Mouse (Mus musculus): ENCODE data around the gene Atp13a4.

Gene Atp13a4

DNA sequence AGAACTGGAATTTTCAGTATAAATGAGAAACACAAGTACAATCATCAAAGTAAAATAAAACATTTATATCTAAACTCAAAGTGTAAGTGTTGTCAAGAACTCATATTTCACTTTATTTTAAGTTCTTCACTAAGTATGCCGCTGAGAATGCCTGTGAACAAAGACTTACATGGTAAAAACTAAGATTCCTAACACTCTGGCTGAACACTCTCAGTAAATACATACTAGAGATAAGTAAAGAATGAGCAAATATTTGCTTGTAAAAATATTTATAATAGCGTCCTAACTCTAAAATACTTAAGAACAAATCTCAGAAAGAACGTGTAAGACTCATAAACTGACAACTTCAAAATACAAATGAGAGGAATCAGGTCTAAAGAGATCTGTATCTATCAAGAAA, 80.9 kb downstream of the Atp13a4 start:
- DNase-seq (ENCODE audit: low spot score in 2 of 2) = no peak

DNA sequence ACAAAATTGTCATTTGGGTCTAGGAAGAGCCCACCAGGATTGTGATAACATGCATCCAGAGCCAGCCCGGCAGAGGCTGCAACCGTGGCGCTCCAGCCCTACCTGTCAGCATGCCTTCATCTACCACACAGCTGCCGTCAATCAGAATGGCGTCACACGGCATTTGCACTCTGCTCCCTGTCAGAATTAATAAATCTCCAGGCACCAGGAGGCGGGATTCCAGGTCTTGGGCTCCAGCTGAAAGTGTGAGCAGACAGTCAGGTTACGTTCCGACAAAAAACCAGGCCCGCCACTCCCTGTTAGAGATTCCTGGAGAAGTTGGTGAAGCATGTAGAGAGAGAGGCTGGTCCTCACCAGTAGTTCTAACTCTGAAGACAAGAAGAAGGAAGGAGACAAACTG, 85.3 kb downstream of the Atp13a4 start:
- DNase-seq (ENCODE audit: low spot score in 2 of 2) = no peak

DNA sequence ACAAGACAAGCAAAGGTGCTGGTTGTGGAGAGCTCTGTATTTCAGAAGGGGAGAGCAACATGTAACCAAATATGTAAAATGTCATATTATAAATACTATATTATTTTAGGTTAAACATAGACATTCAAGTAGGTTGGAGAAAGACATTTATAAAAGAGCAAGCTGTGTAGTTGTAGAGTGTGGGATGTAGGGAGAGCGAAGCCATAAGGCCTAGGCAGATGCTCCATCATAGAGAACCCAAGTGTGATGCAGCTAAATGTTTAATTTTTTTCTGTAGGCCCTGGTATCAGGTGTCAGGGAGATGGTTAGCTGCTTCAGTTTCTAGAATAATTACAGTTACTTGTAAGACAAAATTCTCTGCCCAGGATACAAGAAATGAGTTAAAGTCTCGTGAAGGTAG, 87.8 kb downstream of the Atp13a4 start:
- no peak for DNase-seq (ENCODE audit: low spot score in 2 of 2)

DNA sequence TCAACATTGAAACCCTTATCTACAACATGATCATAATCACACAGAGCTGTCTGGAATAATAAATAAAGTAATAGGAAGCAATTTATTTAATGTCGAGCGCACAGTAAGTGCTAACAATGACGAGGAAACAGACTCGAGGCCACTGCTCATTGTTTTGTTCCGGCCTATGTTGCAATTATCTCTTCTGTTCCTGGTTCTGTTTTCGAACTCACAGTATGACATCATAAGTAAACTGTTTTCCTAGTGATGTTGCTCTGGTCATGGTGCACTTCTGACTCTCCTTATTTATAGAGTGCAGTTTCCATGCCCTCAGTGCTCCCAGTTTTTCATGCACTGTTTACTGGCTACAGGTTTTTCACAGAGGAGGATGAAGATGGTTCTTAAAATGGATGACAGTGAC, 91.4 kb downstream of the Atp13a4 start:
- DNase-seq (ENCODE audit: low spot score in 2 of 2) = no peak

DNA sequence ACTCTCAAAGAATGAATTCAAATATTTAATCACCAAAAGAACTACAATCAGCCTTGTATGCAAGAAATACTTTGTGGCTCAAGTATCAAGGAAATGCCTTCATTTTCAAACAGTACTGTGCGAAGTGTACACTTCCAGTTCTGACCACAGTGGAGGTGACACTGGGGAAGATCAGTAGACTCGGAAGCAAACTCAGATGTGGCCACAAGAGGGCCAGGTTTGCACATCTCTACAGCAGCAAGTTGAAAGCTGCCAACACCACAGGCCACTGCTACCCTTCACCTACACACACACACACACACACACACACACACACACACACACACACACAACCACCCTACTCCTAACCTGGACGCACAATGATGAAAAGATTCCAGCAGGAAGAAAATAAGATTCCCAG, 93.0 kb downstream of the Atp13a4 start:
- DNase-seq (ENCODE audit: low spot score in 2 of 2) = peak; percentile 29 to 40

DNA sequence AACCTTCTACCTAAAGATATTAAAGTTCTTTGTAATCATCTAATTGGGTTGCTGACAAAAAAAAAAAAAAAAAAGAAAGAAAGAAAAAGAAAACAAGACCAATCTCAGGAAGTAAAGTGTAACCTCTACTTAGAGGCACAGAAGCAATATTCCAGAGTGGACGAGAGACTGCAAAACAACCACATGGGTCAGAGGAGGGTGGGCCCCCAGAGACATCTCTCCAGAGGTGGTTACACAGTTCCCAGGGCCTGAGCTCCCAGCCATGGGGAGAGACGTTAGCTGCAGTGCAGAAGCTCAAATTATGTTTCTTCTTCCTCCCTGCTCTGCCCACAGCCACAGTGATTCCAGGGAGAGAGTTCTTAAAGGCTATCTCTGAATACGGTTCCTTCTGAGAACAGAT, 102.5 kb downstream of the Atp13a4 start:
- no peak for DNase-seq (ENCODE audit: low spot score in 2 of 2)

DNA sequence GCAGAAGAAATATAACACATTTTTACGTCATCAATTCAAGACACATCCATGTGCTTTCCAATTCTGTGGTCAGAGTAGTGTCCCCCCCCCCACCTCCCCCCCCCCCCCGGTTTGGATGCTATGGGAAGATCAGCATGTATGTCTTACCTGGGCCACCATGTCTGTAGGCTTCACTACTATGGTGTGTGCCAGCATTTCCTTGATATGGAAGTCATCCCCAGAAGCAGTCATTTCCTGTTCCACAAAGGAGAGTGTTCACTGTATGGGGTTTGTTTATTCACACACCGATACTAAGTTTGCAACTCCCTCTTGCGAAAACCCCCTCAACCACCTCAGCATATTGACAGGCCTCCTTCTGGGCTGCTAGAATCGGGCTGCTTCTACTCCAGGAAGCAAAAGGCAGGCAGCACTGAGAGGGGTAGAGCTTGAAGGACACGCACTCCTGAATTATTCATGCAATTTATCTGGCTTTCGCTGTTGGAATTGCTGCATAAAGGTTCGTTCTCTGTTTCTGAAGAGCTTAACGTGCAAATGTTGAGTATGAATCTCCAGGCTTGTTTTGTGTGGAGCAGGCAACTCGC, 103.2 kb downstream of the Atp13a4 start:
- no peak for DNase-seq (ENCODE audit: low spot score in 2 of 2)

DNA sequence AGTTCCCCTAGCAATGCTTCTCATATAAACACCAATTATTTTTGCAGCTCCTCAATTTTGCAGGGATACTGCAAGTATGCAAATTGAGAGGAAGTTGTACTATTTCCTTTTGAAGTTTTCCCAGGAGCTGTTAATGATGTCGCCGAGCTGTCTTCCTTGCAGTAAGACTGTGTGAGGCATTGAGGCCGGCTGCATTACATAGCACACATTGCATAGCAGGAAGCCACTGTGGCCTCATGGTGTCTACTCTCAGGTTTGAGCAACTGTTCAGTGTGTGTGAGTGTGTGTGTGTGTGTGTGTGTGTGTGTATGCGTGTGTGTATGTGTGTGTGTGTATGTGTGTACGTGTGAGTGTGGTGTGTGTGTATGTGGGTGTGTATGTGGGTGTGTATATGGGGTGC, 106.6 kb downstream of the Atp13a4 start:
- DNase-seq (ENCODE audit: low spot score in 2 of 2) = no peak

DNA sequence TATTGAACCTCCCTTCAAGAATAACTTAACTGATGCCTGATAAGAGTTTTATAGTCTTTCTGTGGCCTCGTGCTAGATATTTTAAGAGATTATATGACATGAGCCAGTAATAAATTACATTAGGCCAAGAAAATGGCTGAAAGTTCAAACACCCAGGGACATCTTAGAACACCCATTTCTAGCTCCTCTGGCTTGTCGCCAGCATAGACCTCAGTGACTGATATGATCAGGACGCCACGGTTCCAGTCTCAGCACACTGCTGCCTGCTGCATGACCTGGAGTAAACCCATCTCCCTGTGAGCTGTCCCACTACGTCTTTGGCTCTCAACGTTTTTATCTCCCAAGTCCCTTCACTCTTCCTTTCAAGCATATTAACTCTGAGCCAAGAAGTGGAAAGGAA, 108.9 kb downstream of the Atp13a4 start:
- no peak for DNase-seq (ENCODE audit: low spot score in 2 of 2)

DNA sequence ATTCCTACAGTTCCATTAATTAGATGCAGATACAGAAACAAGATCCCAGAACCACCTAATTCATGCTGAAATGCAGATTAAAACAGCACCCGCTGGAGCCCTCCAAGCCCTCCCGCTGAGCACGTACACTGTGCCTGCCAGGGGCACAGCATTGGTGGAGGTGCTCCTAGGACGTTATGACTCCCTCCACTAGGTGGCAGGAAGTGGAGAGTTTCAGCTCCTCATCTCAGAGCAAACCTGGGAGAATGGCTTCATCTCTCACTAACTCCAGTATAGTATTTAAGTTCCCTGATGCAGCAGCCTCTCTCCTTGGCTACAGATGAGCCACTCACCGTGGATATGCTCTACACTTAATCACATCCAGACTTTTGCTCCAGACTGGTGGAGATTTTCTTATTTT, 110.0 kb downstream of the Atp13a4 start:
- peak in 1 of 2 experiments; percentile 34 for DNase-seq (ENCODE audit: low spot score in 2 of 2)

DNA sequence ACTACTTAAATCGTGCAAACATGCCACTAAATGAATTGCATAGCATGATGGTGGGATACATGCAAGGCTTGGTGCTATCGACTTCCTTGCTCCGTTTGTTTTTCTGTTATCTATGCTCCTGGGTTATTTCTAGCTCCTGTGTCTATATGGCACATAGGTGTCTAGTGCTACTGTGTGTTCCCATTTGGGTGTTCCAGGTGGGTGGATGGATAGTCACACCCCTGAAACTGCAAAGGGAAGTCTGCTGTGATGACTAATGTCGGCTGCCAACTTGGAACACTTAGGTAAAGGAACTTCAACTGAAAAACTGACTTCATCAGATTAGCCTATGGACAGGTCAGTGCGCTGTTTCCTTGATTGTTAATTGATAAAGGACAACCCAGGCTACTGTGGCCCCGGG, 129.8 kb downstream of the Atp13a4 start:
- no peak for DNase-seq (ENCODE audit: low spot score in 2 of 2)

DNA sequence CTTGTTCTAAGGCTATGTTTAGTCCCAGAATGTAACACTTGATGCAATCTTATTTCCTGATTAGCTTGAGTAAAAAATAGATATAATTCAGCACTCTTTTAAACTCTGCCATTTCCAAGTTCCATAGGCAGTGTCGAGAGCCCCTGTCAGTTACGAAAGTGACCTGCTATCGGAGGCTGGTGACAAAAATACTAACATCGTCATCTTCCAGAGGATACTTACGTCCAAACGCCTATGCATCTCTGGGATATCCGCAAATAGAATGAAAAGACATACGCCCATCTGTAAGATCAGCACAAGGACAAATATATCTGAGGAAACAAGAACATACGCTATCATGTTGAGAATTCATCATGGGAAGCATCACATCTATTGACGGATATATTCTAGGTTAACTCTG, 137.3 kb downstream of the Atp13a4 start:
- DNase-seq (ENCODE audit: low spot score in 2 of 2) = no peak

DNA sequence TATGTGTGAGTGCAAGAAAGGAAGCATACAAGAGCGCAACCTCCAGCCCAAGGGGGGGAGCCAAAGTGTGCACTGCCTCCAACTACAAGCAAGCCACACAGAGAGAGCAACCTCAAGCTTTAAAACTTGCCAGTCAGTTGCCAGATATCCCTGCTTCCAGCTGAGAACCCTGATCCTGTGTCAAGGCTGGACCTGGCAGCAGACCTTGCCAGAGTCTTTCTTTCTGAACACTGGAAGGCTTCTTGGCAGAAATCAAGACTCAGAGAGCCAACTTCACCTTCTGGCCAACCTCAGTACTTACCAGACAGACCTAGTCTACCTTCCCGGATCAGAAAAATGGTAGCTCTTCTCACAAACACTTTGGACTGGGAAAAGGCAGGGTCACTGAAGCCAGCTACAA, 145.6 kb downstream of the Atp13a4 start:
- DNase-seq (ENCODE audit: low spot score in 2 of 2) = peak in 1 of 2 experiments; percentile 48

DNA sequence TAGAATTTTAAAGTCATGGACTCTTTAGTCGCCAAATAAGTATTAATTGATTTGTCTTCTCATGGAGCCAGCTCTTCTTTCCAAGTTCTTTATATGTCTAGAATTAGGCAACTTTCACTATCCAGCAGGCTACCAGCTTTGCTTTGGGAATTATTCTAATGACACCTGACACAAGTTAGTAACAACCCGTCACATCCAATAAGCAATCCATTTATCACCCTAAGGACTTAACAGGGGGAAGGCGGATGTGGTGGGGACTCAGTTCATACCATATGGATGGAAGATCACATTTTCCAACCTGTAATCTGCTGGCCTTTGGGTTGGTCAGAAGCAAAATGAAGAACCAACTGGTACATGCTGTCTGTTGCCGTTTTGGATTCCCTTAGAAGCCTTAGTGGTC, 159.9 kb downstream of the Atp13a4 start:
- no peak for DNase-seq (ENCODE audit: low spot score in 2 of 2)

DNA sequence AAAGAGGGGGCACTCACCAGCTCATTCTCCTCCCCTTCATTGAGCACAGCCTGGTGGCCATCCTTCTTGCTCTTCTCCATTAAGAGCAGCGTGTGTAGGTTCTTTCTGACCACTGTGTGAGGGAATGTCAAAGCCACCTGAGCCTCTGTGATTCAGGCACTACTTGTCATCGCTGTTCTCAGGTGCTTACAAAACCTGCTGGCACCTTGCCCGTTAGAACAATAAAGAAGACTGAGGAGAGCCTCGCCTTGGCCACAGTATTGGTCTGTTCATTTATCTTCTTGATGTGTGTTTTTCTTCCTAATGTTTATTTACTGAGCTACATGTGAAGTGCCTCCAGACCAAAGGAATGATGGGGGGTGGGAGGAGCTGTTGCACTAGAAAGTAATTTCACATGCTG, 166.2 kb downstream of the Atp13a4 start, which contains the start of gene Atp13a5:
TSS of gene Atp13a5 (minus strand) at position 275 of the 400 bp plus-strand sequence.
- DNase-seq (ENCODE audit: low spot score in 2 of 2) = no peak

DNA sequence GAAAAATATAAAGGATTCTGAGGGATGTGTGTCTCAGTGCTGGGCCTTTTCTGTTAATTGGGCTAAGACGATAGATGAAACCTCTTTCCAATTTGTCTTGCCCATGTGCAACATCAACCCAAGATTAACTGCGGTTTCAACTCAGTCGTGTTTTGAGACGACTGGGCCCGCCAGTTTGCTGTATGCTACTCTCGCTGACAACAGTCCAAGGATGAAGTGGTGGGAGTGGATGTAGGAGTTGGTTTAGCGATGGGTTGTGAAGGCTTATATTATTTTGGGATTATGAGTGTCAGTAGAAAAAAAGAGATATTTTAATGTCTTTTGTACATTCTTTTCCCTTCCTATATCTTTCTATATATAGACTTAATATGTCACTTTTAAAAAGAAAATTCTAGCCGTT, 170.0 kb downstream of the Atp13a4 start:
- DNase-seq (ENCODE audit: low spot score in 2 of 2) = no peak
